Mouse (Mus musculus): Measurements from ENCODE around the gene Fbn1. TPM values are rescaled to one million over a fixed set of nuclear protein-coding genes. Genes with fewer than 3 reads are reported as not detected.
A peak's percentile ranks its signal among the peaks of the same experiment; 100 is the strongest.

Fbn1 gene
- polyA plus RNA-seq (2014; fragmentation: Nextera tagmentation; extraction: Ambion mirVana) = 9.0 and 9.1 TPM in 2 replicates

DNA sequence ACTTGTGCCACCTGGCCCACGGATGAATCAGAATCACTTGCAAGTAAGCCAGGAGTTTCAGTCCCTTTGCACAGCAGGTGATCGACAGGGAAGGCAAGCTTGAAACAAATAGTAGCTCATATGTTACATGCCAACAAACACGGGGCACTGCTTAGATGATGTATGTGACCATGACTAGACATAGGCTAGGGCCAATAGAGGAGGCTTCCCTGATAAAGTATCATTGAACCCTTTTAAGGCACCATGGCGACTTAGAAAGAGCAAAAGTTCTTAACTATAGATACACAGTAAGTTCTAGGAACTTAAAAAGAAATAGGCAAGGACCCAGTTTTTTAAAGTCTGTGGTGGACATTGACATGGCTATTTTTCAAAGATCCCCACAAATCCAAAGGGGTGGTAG, at the start of gene Fbn1:
Fbn1 (minus strand) TSS at position 101 of the 400 bp plus-strand sequence.
- H3K9ac ChIP-seq (ENCODE audit: low read length) = peak within 1 kb of the TSS; percentile 62
- H3K4me3 ChIP-seq (ENCODE audit: low read depth, low read length) = peak within 1 kb of the TSS; percentile 65
- H3K4me2 ChIP-seq = peak within 1 kb of the TSS; percentile 96
- DNase-seq (ENCODE audit: low spot score, missing footprints) (no peak), ATAC-seq (ENCODE audit: low FRiP score) (no peak)
- 87% methylated on average over 4 of the region's 4 CpGs for WGBS
- no peaks in the 10 kb centered on the region for H3K9me3 ChIP-seq (ENCODE audit: control insufficient read depth, low read length)
- no peaks in the 10 kb centered on the region for H3K27me3 ChIP-seq (ENCODE audit: control insufficient read depth, insufficient read depth, low read length)
- H3K27ac ChIP-seq (ENCODE audit: low read depth, low read length) = no peak within 1 kb of the TSS
- H3K4me1 ChIP-seq (ENCODE audit: control insufficient read depth, insufficient read depth, low read length) = peaks cover 7% of the 10 kb centered on the region
- no peaks in the 10 kb centered on the region for H3K36me3 ChIP-seq (ENCODE audit: control insufficient read depth, insufficient read depth, low read length)

DNA sequence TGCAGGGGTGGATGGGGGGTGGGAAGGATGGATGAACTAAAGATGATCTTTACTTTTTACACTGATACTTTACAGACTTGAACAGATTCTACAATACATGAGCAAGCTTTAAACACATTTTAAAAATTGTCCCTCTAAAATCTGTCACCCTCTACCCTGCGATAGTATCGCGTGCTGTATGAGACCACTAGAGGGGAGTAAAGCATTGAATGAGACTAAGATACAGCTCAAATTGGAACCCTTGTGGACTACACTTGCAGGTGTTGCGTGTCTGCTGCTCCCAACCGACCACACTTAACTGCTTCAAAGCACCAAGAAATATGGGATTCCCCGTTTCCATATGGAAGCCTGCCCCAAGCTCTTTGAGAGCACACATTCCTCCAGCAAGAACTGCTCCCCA, 48.0 kb upstream of the Fbn1 start:
- Histone ChIP-seq H3K9me3 (ENCODE audit: control insufficient read depth, low read length) (no peaks in the 10 kb centered on the region), H3K4me3 (ENCODE audit: low read depth, low read length) (no peak overlapping the region), H3K9ac (ENCODE audit: low read length) (no peak overlapping the region), H3K4me2 (no peak overlapping the region), H3K27me3 (ENCODE audit: control insufficient read depth, insufficient read depth, low read length) (no peaks in the 10 kb centered on the region), H3K27ac (ENCODE audit: low read depth, low read length) (no peak overlapping the region), H3K36me3 (ENCODE audit: control insufficient read depth, insufficient read depth, low read length) (no peaks in the 10 kb centered on the region), H3K4me1 (ENCODE audit: control insufficient read depth, insufficient read depth, low read length) (peaks cover 8% of the 10 kb centered on the region; the same call in 1 of the 2 replicates)
- no peak for DNase-seq (ENCODE audit: low spot score, missing footprints)
- no peak for ATAC-seq (ENCODE audit: low FRiP score)
- WGBS = 80% methylated on average over 6 of the region's 6 CpGs

DNA sequence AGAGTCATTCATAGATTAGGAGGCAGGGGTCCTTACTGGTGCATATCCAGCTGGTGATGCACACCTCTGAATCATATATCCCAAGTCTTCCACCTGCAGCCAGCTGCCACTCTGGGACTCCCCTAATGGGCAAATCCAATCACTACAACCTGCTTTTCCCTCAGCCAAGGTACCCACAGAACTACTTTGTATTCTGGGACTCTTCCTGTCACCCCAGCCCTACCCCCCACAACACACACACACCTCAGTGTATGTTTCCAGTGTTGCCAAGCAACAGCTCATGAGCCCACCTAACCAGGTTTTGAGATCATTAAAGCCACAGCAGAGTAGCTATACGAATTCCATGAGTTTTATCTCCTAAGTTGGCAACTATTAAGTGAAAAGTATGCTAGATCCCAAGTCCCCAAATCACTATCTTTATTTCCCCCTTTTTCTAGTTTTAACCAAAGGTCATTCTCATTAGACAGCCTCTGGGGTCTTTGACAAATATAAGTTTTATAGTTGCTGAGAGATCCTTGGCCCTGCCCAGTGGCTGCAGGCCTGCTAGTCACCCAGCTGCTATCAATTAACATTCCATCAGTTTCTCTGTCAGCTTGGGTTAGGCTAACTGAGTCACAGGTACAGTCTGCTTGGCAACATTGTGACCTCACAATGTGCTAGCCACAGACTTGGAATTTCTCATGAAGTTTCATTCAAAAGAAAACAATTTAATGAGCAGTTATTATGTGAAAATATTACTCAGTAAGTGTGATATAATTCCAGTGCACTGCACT, 41.2 kb upstream of the Fbn1 start:
- Histone ChIP-seq H3K4me1 (ENCODE audit: control insufficient read depth, insufficient read depth, low read length) (no peaks in the 10 kb centered on the region), H3K27me3 (ENCODE audit: control insufficient read depth, insufficient read depth, low read length) (no peaks in the 10 kb centered on the region), H3K36me3 (ENCODE audit: control insufficient read depth, insufficient read depth, low read length) (no peaks in the 10 kb centered on the region), H3K27ac (ENCODE audit: low read depth, low read length) (no peak overlapping the region), H3K9ac (ENCODE audit: low read length) (no peak overlapping the region), H3K4me2 (no peak overlapping the region), H3K4me3 (ENCODE audit: low read depth, low read length) (no peak overlapping the region), H3K9me3 (ENCODE audit: control insufficient read depth, low read length) (no peaks in the 10 kb centered on the region)
- DNase-seq (ENCODE audit: low spot score, missing footprints) (no peak), ATAC-seq (ENCODE audit: low FRiP score) (no peak)
- WGBS = 74% methylated on average over 1 of the region's 1 CpGs

DNA sequence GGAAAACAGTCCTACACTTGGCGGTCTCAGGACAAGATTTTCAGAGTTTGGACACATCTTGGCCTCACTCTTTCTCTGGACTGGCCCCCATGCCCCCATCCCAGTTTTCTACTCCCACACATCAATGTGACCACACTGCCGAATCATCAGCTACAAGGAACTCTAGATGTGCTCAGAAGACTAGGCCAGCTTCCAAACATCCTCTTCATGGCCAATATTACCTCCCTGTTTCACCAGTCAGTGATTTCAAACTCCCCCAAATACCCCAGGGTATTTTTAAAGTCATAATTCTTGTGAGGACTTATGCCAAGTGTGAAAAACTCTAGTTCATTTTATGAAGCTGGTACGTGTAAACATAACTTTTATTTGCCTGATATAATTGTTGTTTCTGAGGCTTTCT, 37.2 kb upstream of the Fbn1 start:
- Histone ChIP-seq H3K4me3 (ENCODE audit: low read depth, low read length) (no peak overlapping the region), H3K27ac (ENCODE audit: low read depth, low read length) (no peak overlapping the region), H3K4me1 (ENCODE audit: control insufficient read depth, insufficient read depth, low read length) (no peaks in the 10 kb centered on the region), H3K4me2 (no peak overlapping the region), H3K9me3 (ENCODE audit: control insufficient read depth, low read length) (no peaks in the 10 kb centered on the region), H3K27me3 (ENCODE audit: control insufficient read depth, insufficient read depth, low read length) (no peaks in the 10 kb centered on the region), H3K36me3 (ENCODE audit: control insufficient read depth, insufficient read depth, low read length) (no peaks in the 10 kb centered on the region), H3K9ac (ENCODE audit: low read length) (no peak overlapping the region)
- ATAC-seq (ENCODE audit: low FRiP score) (no peak), DNase-seq (ENCODE audit: low spot score, missing footprints) (no peak)
- WGBS = 83% methylated on average over 3 of the region's 3 CpGs

DNA sequence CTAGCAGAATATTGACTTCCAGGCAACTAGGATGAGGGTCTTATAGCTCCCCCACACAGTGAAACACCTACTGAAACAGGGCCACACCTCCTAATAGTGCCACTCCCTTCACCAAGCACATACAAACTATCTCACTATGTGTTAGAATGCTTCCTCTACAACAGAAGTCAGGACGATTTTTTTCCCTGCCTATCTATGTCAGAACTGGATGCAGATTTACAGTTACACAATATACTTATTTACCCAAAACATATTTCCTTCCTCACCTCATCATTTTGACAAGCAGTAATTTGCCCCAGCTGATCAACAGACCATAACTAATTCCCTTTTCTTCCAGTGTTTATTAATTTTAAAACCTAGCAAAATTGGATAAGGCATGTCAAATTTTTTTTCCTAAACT, 35.9 kb upstream of the Fbn1 start:
- Histone ChIP-seq H3K27ac (ENCODE audit: low read depth, low read length) (no peak overlapping the region), H3K36me3 (ENCODE audit: control insufficient read depth, insufficient read depth, low read length) (no peaks in the 10 kb centered on the region), H3K9ac (ENCODE audit: low read length) (no peak overlapping the region), H3K27me3 (ENCODE audit: control insufficient read depth, insufficient read depth, low read length) (no peaks in the 10 kb centered on the region), H3K4me2 (no peak overlapping the region), H3K4me3 (ENCODE audit: low read depth, low read length) (no peak overlapping the region), H3K9me3 (ENCODE audit: control insufficient read depth, low read length) (no peaks in the 10 kb centered on the region), H3K4me1 (ENCODE audit: control insufficient read depth, insufficient read depth, low read length) (no peaks in the 10 kb centered on the region)
- ATAC-seq (ENCODE audit: low FRiP score) (no peak), DNase-seq (ENCODE audit: low spot score, missing footprints) (no peak)
- WGBS = 91% methylated on average over 1 of the region's 1 CpGs

DNA sequence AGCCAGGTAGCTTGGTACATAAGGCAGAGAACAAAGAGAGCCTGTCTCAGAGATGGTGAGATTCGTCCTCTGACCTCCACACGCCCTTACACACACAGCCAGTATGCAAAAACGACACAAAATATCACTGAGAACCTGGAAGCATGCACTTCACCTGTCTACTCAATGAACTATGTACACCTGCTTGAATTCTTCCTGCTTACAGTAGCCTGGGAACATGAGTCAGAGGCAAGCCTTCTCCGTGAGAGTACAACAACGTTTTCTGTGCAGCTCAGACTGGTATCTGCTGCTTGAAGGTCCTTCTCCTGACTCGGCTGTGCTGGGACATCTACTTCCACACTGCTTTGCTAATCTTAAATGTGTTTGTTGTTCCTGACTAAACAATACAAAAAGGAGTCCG, 33.7 kb upstream of the Fbn1 start:
- no peaks in the 10 kb centered on the region for H3K27me3 ChIP-seq (ENCODE audit: control insufficient read depth, insufficient read depth, low read length)
- 77% methylated on average over 7 of the region's 7 CpGs for WGBS
- ATAC-seq (ENCODE audit: low FRiP score) (no peak), DNase-seq (ENCODE audit: low spot score, missing footprints) (no peak)
- no peaks in the 10 kb centered on the region for H3K4me1 ChIP-seq (ENCODE audit: control insufficient read depth, insufficient read depth, low read length)
- H3K27ac ChIP-seq (ENCODE audit: low read depth, low read length) = no peak overlapping the region
- H3K9ac ChIP-seq (ENCODE audit: low read length) = no peak overlapping the region
- H3K36me3 ChIP-seq (ENCODE audit: control insufficient read depth, insufficient read depth, low read length) = no peaks in the 10 kb centered on the region
- H3K9me3 ChIP-seq (ENCODE audit: control insufficient read depth, low read length) = no peaks in the 10 kb centered on the region
- no peak overlapping the region for H3K4me3 ChIP-seq (ENCODE audit: low read depth, low read length)
- no peak overlapping the region for H3K4me2 ChIP-seq

DNA sequence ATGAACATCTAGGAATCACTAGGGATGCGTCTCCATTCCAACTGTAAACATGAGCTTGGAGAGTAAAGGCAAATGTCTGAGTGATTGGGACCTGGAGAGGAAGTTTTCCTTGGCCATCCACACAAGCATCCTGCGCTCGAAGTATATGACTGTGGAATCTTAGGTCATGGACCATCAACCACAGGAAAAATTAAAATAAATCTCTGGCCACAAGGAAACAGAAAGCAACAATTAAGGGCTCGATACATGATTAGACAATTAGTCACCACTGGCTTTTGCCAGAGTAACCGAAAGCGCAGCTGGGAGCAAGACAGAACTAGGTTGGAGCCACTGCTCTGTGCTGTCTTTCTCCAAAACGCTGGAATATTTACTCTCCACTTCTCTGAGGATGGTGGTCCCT, 32.8 kb upstream of the Fbn1 start:
- Histone ChIP-seq H3K4me2 (no peak overlapping the region), H3K27ac (ENCODE audit: low read depth, low read length) (no peak overlapping the region), H3K36me3 (ENCODE audit: control insufficient read depth, insufficient read depth, low read length) (no peaks in the 10 kb centered on the region), H3K27me3 (ENCODE audit: control insufficient read depth, insufficient read depth, low read length) (no peaks in the 10 kb centered on the region), H3K4me1 (ENCODE audit: control insufficient read depth, insufficient read depth, low read length) (no peaks in the 10 kb centered on the region), H3K9me3 (ENCODE audit: control insufficient read depth, low read length) (no peaks in the 10 kb centered on the region), H3K4me3 (ENCODE audit: low read depth, low read length) (no peak overlapping the region), H3K9ac (ENCODE audit: low read length) (no peak overlapping the region)
- WGBS = 90% methylated on average over 7 of the region's 7 CpGs
- no peak for DNase-seq (ENCODE audit: low spot score, missing footprints)
- no peak for ATAC-seq (ENCODE audit: low FRiP score)

DNA sequence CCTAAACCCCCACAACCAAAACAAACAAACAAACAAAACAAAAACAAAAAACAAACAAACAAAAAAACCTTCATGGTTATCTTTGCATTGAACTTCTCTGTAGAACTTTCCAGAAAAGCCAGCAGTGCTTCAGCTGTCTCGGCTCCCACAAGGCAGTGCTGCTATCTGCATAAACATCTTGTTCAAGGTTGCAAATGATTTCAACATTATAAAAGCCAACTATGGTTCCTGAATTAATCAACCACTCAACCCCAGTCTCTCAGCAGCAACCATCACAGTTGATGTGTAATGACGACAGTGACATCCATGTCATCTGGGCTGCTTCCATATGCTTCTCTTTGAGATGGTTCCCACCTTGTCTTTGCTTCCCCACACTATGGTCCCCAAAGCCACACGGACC, 31.8 kb upstream of the Fbn1 start:
- no peak for ATAC-seq (ENCODE audit: low FRiP score)
- DNase-seq (ENCODE audit: low spot score, missing footprints) = no peak
- no peaks in the 10 kb centered on the region for H3K27me3 ChIP-seq (ENCODE audit: control insufficient read depth, insufficient read depth, low read length)
- no peaks in the 10 kb centered on the region for H3K36me3 ChIP-seq (ENCODE audit: control insufficient read depth, insufficient read depth, low read length)
- no peak overlapping the region for H3K9ac ChIP-seq (ENCODE audit: low read length)
- no peaks in the 10 kb centered on the region for H3K4me1 ChIP-seq (ENCODE audit: control insufficient read depth, insufficient read depth, low read length)
- H3K4me3 ChIP-seq (ENCODE audit: low read depth, low read length) = no peak overlapping the region
- no peak overlapping the region for H3K4me2 ChIP-seq
- 92% methylated on average over 3 of the region's 3 CpGs for WGBS
- H3K9me3 ChIP-seq (ENCODE audit: control insufficient read depth, low read length) = no peaks in the 10 kb centered on the region
- no peak overlapping the region for H3K27ac ChIP-seq (ENCODE audit: low read depth, low read length)

DNA sequence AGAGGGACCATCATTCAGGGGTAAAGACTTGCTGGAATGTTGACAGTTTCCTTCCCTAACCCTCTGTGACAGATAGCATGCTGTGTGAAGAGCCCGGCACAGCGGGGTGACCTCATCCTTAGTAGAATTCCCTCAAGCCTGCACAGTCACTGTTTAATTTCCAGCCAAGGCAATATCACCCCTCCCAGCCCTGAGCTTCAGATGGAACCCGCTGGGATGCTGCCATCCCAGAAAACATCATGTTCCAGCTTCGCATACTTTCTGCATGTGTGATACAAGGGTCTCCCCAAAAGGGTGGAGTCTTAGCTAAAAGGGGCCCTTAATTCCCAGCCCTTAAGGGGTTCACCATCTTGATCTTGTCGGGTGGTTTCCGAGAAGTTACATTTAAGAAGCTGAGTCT, 22.9 kb upstream of the Fbn1 start:
- 79% methylated on average over 6 of the region's 6 CpGs for WGBS
- no peak overlapping the region for H3K4me2 ChIP-seq
- no peak overlapping the region for H3K27ac ChIP-seq (ENCODE audit: low read depth, low read length)
- no peaks in the 10 kb centered on the region for H3K36me3 ChIP-seq (ENCODE audit: control insufficient read depth, insufficient read depth, low read length)
- no peak overlapping the region for H3K9ac ChIP-seq (ENCODE audit: low read length)
- H3K27me3 ChIP-seq (ENCODE audit: control insufficient read depth, insufficient read depth, low read length) = no peaks in the 10 kb centered on the region
- H3K9me3 ChIP-seq (ENCODE audit: control insufficient read depth, low read length) = no peaks in the 10 kb centered on the region
- no peak overlapping the region for H3K4me3 ChIP-seq (ENCODE audit: low read depth, low read length)
- no peaks in the 10 kb centered on the region for H3K4me1 ChIP-seq (ENCODE audit: control insufficient read depth, insufficient read depth, low read length)
- DNase-seq (ENCODE audit: low spot score, missing footprints) (no peak), ATAC-seq (ENCODE audit: low FRiP score) (no peak)

Measured in midbrain, embryonic 11.5 days (tissue).